Mouse (Mus musculus) ES-Bruce4 (cell line): ENCODE measurements at regions not wholly inside any gene's neighbourhood (a gene's known extent, or its start where the extent isn't known, plus 50 kb on each side); places are given as distances from the start of the nearest gene placed in this dataset.

Experiments
- CTCF ChIP-seq: IDR thresholded peaks from one replicate; pipeline ENCODE4 v1.8.1; 2011; ENCODE audit warnings: low read depth, low read length
- POLR2A ChIP-seq: IDR thresholded peaks from one replicate; pipeline ENCODE4 v1.8.1; 2011; ENCODE audit warnings: low read length; ENCODE audit not compliant: insufficient read depth

DNA sequence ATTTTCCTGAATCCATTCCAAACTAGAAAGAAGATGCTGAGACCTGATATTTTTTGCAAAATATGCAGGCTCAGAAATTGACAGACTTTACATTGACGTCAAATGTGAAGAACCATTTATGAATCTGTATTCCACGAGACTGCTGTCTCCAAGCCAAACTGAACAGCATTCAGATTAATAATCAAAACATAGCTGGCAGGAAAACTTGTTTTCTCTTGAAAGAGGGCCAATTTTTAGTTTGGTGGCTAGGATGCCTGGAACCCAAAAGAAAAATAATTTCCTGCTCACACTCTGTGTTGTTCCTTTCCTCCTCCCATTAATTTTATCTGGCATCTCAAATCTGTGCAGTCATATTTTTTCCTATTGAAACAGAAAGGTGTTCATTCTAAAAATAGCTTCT is 149.7 kb upstream of the Tbl1x start:
- no peak for TF ChIP-seq POLR2A
- no peak for TF ChIP-seq CTCF
